Mouse (Mus musculus): ENCODE results near the gene Lancl1.
A peak's percentile ranks its signal among the peaks of the same experiment; 100 is the strongest.

Gene Lancl1

GRCm38 (mm10) chr1:67038246-67038987 is at the start of gene Lancl1:
Lancl1 (minus strand) TSS chr1:67038872.
- peak; percentile 93 for DNase-seq

DNA sequence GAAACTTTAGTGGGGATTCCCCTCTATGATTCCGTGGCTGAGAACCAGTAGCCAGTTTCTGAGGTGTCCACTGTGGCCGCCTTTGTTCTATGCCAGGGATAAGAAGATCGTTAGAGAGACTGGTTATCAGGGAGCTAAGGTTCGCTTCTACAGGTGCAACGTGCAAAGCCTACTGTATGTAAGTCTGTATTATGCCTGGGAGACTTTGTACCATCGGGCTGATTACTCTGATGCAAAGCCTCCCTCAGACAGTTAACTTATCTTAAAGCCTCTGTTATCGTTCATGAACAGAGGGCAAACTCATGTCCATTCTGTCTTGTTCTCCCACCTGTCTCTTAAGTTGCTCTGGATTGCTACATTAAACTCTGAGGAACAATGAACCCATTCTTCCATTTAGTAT is 40.5 kb upstream of the Lancl1 start:
- DNase-seq: no peak

- no peak for DNase-seq
These were observed 40.0 kb upstream of the Lancl1 start for GRCm38 (mm10) chr1:67078666-67079065.

DNA sequence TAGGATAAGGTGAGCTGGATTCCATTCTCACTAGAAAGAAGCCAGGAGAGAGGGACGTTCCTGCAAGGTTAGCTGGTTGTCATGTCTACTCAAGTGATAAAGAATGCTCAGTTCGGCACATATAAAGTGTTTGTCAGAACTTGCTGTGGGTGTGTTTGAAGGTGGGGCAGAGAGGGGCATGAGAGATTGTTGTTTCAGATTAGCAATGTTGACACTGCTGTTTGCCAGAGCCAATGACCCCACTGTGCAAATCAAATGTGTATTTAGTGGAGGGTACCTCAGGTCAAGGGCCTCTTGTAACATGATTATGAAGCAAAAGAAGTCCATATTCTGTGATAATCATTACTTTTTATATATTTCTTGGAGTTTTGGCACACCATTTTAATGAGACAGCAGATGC is 39.1 kb upstream of the Lancl1 start:
- no peak for DNase-seq

GRCm38 (mm10) chr1:67067561-67067960 is 28.9 kb upstream of the Lancl1 start:
- DNase-seq: no peak

DNA sequence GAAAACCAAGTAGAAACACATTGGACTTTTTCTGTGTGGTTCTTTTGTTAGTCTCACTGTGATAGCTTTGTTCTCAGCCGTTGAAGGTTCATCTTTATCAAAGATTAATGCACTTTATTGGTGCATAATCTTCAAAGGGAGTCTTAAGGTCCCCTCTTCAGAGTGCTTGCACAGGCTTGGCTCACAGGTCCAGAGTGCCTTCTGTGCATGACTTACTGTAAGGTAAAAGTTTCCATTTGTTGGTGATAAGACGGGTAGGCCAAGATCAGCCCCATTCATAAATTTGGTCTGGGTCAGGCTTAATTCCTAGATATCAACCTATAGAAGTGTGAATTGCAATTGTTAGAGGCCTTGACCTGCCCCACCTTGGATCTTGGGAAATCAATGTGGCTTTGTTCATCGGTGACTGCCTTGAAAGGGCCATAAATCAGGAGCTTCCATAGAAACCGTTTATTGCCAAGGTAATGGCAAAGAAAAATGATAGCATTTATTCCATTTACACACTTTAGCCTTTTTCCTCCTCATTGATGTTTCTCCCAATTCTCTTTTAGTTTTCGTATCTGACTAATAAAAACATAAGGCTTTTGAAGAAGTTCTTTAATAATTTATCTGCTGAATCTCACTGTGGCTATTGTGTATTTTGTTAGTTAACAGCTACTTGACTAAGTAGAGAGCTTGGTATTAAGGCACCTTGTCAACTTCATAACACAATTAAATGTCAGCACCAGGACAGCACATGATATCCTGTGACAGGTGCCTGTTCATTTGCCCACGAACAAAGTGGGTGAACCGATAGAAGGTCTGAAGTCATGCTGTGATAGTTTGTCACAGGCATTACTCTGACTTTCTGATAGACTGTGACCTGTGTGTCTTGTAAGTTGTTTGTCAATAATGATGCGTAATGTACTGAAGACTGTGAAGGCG is 26.9 kb upstream of the Lancl1 start:
- DNase-seq: no peak

GRCm38 (mm10) chr1:67061456-67062085 is 22.9 kb upstream of the Lancl1 start:
- peak; percentile 74 for DNase-seq

DNA sequence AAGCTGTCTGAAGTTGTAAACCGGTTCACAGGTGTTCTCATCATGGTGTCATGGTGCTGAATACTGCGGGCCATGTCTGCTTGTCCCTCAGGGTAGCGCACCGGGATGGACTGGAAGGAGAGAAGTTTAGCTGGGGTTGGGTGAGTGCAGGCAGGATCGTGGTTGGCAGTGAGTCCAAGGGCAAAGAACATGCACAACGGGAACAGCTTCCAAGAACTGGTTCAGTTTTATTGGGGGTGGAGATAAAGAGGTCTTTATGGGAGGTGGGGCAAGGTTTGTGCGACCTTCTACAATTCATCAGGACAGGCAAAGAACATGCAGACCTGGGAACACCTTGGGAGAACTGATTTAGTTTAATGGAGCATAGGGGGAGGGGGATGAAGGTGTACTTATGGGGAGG is 17.1 kb upstream of the Lancl1 start:
- DNase-seq: no peak

DNA sequence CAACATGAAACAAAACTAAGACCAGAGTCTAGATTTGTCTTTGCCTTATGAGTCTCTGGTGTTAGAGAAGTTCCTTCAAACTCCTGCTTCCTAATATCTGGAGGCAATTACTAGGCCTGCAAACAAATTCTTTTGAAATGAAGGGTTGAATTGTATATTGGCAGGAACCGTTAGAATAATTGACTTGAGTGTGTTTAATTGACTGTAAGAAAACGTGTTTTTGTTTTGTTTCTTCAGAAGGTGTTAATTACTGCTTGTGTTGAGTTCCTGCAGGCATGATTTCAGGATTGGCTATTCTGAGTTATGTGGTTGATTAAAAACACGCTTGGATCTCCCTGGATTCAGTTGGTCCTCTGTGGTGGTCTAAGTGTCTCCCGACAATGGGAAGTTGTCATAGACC is 14.0 kb upstream of the Lancl1 start:
- no peak for DNase-seq

GRCm38 (mm10) chr1:67049600-67049999 is 10.9 kb upstream of the Lancl1 start:
- no peak for DNase-seq

DNA sequence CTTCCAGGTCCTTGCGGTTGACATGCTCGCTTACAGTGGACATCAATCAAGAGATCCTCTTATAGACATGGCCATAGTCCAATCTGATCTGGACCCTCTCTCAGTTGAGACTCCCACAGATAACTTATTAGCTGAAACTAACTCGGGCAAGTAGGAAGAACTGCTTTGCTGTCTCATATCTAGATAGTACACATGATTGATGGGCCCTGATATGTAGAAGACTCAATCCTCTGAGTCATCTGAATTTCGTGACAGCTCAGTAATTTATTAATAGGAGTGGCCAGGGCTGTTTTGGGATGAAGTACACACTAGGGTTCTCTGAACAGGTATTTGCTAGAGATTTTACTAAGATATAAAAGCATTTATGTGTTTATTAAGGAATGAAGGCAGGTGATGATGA is 10.0 kb upstream of the Lancl1 start:
- DNase-seq: no peak

- DNase-seq: peak; percentile 8
These were observed 6.4 kb upstream of the Lancl1 start for GRCm38 (mm10) chr1:67045100-67045499.

DNA sequence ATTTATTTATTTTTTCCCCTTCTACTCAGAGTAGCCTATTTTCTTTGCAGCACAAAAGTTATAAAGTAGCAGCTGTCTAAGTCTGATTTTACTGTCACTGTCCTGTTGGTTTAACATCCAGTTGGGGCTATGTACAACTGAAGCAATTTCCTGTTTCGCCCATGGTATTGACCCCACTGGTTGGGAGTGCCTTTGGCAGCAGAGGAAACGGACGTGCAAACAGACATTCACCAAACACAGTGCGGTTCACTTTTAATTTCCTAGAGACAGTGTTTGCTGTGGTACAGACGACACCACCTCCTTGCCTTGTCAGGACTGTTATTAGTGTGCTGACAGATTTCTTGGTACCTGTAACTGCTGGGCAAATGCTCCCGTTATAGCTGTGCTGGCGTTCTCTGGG is 3.9 kb upstream of the Lancl1 start:
- DNase-seq: no peak

GRCm38 (mm10) chr1:67039083-67039482 is 411 bp upstream of the Lancl1 start:
- DNase-seq: no peak

DNA sequence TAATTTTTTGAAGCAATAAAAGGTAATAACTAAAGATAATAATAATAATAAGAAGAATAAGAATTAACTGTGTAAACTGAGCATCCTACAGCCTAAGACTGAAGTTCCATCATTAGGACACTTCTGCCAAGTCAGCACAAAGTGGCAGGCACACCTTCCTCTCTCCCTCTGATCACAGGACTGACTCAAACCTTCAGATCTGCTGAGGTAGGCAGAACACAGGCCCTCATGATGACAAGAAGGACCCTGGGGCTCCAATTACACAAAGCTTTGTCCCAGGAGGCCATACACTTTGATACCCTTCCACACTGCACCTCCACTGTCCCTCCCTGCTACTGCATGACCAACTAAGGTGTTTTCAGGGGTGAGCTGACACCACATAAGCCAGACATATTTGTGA is 1.5 kb downstream of the Lancl1 start:
- no peak for DNase-seq

- no peak for DNase-seq
These were observed 5.4 kb downstream of the Lancl1 start for GRCm38 (mm10) chr1:67033278-67033677.

GRCm38 (mm10) chr1:67026927-67027511 is 11.7 kb downstream of the Lancl1 start:
- no peak for DNase-seq

GRCm38 (mm10) chr1:67026142-67026541 is 12.5 kb downstream of the Lancl1 start:
- DNase-seq: peak; percentile 41

- no peak for DNase-seq
These were observed 15.9 kb downstream of the Lancl1 start for GRCm38 (mm10) chr1:67022767-67023166.

GRCm38 (mm10) chr1:67022051-67022450 is 16.6 kb downstream of the Lancl1 start:
- no peak for DNase-seq

GRCm38 (mm10) chr1:67020637-67021161 is 18.0 kb downstream of the Lancl1 start:
- no peak for DNase-seq

DNA sequence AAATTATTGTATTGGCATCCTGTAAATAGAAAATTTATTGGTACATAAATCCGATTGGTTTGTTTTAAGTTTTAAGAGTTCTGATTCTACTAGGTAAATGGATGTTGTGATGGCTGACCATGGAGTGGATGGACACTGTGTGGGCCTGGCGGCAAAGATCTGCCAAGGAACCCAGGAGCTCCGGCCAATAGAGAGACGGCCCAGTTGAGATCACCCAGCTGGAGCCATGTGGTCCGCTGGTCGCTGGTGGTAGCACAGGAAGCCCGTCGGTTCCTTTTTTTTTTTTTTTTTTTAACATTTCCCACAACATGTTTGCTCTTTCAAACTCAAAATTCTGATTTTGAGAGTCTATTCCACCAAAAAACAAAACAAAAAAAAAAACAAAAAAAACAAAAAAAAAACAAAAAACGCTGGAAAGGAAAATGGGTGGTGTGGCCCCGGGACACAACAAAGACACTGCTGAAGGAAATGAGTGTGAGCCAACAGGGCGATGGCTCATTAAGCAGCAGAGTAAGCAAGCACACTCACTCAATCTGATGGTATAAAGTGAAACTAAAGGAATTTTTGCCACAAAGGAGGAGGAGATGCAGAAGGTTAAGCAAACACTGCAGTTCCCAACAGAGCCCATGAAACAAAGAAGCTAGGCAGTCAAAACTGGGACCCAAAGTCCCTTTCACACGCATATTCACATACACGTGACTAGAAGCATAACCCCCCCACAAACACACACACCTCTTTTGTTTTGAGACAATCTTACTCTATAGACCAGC is 21.4 kb downstream of the Lancl1 start:
- DNase-seq: no peak
